Comparison of ENCODE assay signal across 21 mouse cellular contexts in the genomic region with DNA sequence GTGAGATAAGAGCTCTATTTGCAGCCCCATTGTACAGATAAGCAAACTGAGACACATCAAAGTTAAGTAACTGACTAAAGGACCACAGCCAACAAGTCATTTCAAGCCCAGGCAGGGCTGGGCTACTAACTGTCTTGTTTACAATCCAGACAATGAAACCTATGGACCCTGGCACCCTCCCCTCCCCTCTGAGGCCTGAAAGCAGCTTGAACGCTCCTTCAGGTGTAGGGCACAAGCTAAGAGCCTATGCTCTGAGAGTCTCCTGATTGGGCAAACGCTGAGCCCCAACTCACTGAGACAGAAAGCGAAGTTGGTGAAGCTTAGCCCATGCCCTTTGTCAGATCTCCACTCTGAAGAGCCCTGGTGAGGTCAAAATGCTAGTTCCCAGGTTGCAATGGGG. TPM values are rescaled to one million over a fixed set of nuclear protein-coding genes. Genes with fewer than 3 reads are reported as not detected.
"Had no signal": no experiment of that assay in that cellular context is flagged by ENCODE, and none has a peak within 500 bp of the region (broad histone marks: within the 10 kb centered on the region; RNA-seq: fewer than 3 reads in every experiment).

No protein-coding gene starts in this region.

- H3K4me1 ChIP-seq: stomach, embryonic 15.5 days had no signal

- DNase-seq: retina, postnatal 1 day; right cerebral cortex, adult 18-20 months; right cerebral cortex, postnatal 14 days; right cerebral cortex, postnatal 25 days; right cerebral cortex, postnatal 4 days; spleen, adult 18-20 months; thymus, adult 18-20 months; thymus, adult 2 months; thymus, postnatal 14 days; thymus, postnatal 25 days; thymus, postnatal 36 days; thymus, postnatal 4 days had no signal

- H3K4me2 ChIP-seq: neural tube, embryonic 13.5 days; neural tube, embryonic 15.5 days; stomach, embryonic 15.5 days had no signal

- H3K9ac ChIP-seq: neural tube, embryonic 13.5 days; neural tube, embryonic 15.5 days; stomach, embryonic 15.5 days had no signal

- H3K4me3 ChIP-seq: neural tube, embryonic 13.5 days; neural tube, embryonic 15.5 days; stomach, embryonic 15.5 days had no signal

- H3K9me3 ChIP-seq: neural tube, embryonic 15.5 days; stomach, embryonic 15.5 days had no signal

- H3K27ac ChIP-seq: neural tube, embryonic 13.5 days; neural tube, embryonic 15.5 days; stomach, embryonic 15.5 days; stomach, postnatal 0 days had no signal

- H3K36me3 ChIP-seq: neural tube, embryonic 13.5 days; neural tube, embryonic 15.5 days; stomach, embryonic 15.5 days had no signal

RNA-seq across cellular contexts. Expression of gene Lhx4, which starts 27.2 kb away (rescaled TPM):
- total RNA-seq: neutrophil, adult 5-6 weeks had no signal
- polyA plus RNA-seq: small intestine, adult 2 months; spleen, adult 2 months; stomach, embryonic 16.5 days; urinary bladder, adult 2 months had no signal
